Mouse (Mus musculus) olfactory bulb, adult 2 months (tissue): ENCODE measurements around the gene Cmpk2. TPM values are rescaled to one million over a fixed set of nuclear protein-coding genes. Genes with fewer than 3 reads are reported as not detected.

ENCODE experiments used
- H3K27ac ChIP-seq: fragments of 200-500 bp; 2 replicates; pipeline ENCODE4 v1.5.1; 2012; ENCODE audit warnings: low read depth, low read length; ENCODE audit not compliant: insufficient read depth
- H3K4me1 ChIP-seq: fragments of 200-500 bp; 2 replicates; pipeline ENCODE4 v1.6.1; 2012; ENCODE audit warnings: low read length; ENCODE audit not compliant: control insufficient read depth, insufficient read depth
- H3K4me3 ChIP-seq: fragments of 200-500 bp; 2 replicates; pipeline ENCODE4 v1.5.1; 2012; ENCODE audit warnings: mild to moderate bottlenecking, low read depth, low read length, moderate library complexity; ENCODE audit not compliant: insufficient read depth
- CTCF ChIP-seq: fragments of 200-500 bp; IDR thresholded peaks from 2 replicates; pipeline ENCODE4 v1.5.1; 2012; ENCODE audit warnings: low read depth, mild to moderate bottlenecking, low read length, moderate library complexity; ENCODE audit not compliant: insufficient read depth
- POLR2A ChIP-seq: fragments of 200-500 bp; IDR thresholded peaks from 2 replicates; pipeline ENCODE4 v1.6.1; 2012; ENCODE audit warnings: mild to moderate bottlenecking, low read depth, low read length, moderate library complexity; ENCODE audit not compliant: insufficient read depth
- WGBS: fragments of 180-500 bp; shearing (Covaris S2); methylation state at CpG from one replicate; pipeline ENCODE4 v1.1.7; 2018; 5-methylcytosine and 5-hydroxymethylcytosine counted together
- polyA plus RNA-seq: library from polyadenylated mRNA; stranded (reverse); fragments of >200 nt; gene quantifications from 2 replicates; pipeline ENCODE4 v1.2.4, GENCODE M21; 2012; ENCODE audit warnings: low replicate concordance; ENCODE audit not compliant: missing spikeins, insufficient read depth, insufficient read length

Gene Cmpk2
- polyA plus RNA-seq, 1 experiment, result not detected

- Histone ChIP-seq H3K4me1 (no peaks in the 10 kb centered on the region), H3K27ac (no peak overlapping the region), H3K4me3 (no peak overlapping the region)
- WGBS, result 88% methylated on average over 3 of the region's 3 CpGs
- TF ChIP-seq POLR2A (no peak), CTCF (no peak)
These were observed 32.0 kb downstream of the Cmpk2 start for GRCm38 (mm10) chr12:26501042-26501441.

DNA sequence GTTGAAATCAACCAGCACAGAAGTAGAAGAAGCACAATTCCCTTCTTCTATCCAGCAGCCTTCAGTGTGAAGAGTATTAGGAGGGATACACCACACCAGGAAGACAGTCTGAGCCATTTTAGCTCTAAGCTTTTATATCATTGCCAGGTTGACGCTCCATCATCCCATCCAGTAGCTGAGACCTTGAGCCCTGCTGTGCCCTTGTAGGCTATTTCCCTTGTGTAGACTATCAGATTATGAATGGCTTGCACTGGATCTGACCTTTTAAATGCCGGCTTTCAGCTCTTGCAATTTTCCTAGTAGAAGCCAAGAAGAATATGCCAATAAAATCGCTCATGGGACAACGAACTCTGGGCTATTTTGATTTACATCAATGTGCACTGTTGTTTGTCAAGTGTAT is 42.0 kb downstream of the Cmpk2 start:
- 94% methylated on average over 4 of the region's 4 CpGs for WGBS
- Histone ChIP-seq H3K4me3 (no peak overlapping the region), H3K4me1 (no peaks in the 10 kb centered on the region), H3K27ac (no peak overlapping the region)
- TF ChIP-seq POLR2A (no peak), CTCF (no peak)

- Histone ChIP-seq H3K4me3 (no peak overlapping the region), H3K4me1 (no peaks in the 10 kb centered on the region), H3K27ac (no peak overlapping the region)
- WGBS, result 87% methylated on average over 3 of the region's 3 CpGs
- no peak for TF ChIP-seq CTCF
- no peak for TF ChIP-seq POLR2A
These were observed 49.2 kb downstream of the Cmpk2 start for GRCm38 (mm10) chr12:26518206-26518605.

DNA sequence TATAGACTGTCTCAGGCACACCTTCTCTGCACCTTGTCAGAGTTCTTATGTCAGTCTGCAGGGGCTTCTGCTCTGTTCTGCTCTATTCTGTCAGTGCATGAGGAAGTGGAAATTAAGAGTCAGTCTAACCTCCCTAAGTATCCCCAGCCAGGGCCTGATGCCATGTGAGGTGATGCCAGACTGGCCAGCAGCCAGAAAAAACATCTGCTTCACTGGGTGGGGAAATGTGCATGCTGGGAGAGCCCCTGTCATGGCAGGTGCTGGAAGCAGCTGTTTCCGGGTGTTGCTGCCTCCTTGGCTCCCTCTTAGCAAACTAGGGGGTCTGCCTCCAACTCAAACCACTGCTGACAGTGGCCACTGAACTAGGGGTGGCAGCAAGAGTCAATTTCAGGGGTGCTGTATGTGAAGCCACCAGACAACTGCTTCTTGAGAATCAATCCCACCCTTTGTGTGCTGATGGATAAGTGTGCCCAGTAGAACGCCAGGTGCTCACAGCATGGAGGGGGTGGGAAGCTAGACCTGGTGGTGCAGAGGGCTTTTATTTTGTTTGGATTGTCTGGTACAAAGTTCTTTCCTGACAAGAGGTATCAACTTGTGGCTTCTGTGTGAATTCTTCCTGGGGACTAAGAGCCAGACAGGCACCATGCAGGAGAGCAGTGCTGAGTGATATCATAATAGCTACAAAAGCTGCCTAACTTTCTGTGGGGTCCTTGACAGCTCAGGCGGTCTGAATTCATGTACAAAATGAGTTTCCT is 56.1 kb downstream of the Cmpk2 start:
- 73% methylated on average over 3 of the region's 3 CpGs for WGBS
- TF ChIP-seq POLR2A (no peak), CTCF (no peak)
- no peak overlapping the region for H3K4me3 ChIP-seq
- H3K27ac ChIP-seq, result no peak overlapping the region
- peaks cover 4% of the 10 kb centered on the region for H3K4me1 ChIP-seq

DNA sequence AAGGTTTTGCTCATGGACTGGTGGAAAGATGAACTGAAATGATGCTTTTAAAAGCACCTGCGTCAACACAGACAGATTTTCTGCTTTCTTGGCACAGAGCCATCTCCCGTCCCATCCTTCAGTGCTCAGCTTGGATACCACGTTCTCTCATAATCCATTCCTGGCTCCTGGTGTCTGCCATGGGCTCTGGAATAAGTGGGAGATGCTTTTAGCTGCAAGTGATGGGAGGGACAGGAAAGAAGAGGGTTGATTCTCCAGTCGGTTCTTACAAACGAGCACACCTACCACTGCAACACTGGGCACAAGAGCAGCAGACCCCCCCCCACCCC is 56.7 kb downstream of the Cmpk2 start:
- H3K4me3 ChIP-seq, result no peak overlapping the region
- TF ChIP-seq CTCF (no peak), POLR2A (no peak)
- no peak overlapping the region for H3K27ac ChIP-seq
- 44% methylated on average over 5 of the region's 5 CpGs for WGBS
- peaks cover 4% of the 10 kb centered on the region for H3K4me1 ChIP-seq

Other genes starting within 250 kb of the Cmpk2 start
- gene Rnf144a, start 54.0 kb upstream of the Cmpk2 start, polyA plus RNA-seq, result not detected in 2 replicates
- not detected in 2 replicates for gene Rsad2, start 12.8 kb upstream of the Cmpk2 start, polyA plus RNA-seq